Mouse (Mus musculus) gastrocnemius, adult 18-20 months (tissue): ENCODE data around the gene Snph. TPM values are rescaled to one million over a fixed set of nuclear protein-coding genes. Genes with fewer than 3 reads are reported as not detected.
A peak's percentile ranks its signal among the peaks of the same experiment; 100 is the strongest.
"Not testable (repeated sequence)": the region's sequence is repeated elsewhere in the genome, so short reads cannot be mapped to it uniquely, and the experiment has no call there.

Experiments used
- DNase-seq: peaks from one replicate; pipeline ENCODE4 v3.0.0; 2021; ENCODE audit warnings: low spot score
- long read RNA-seq, 2 experiments: library from polyadenylated mRNA; stranded (forward); transcript quantifications; one replicate each; pipeline ENCODE4 v2.0.0; 2021
- total RNA-seq, 2 experiments: library from RNA; stranded (reverse); gene quantifications; 2 replicates each; pipeline ENCODE4 v1.2.3; 2021

Gene Snph
- 10 to 100 TPM; 30.7 to 33.2 TPM for total RNA-seq
- long read RNA-seq, experiment 1, full-length matches to known transcripts, result 9 of 39 reads
- long read RNA-seq, experiment 1, partial matches to known transcripts, result 2 of 39 reads
- long read RNA-seq, experiment 1, other reads (novel, unspliced or antisense), result 28 of 39 reads
- long read RNA-seq, experiment 2, full-length matches to known transcripts, result 2 of 13 reads
- long read RNA-seq, experiment 2, partial matches to known transcripts, result 0 of 13 reads
- long read RNA-seq, experiment 2, other reads (novel, unspliced or antisense), result 11 of 13 reads

- peak; percentile 59 for DNase-seq
Measured at GRCm38 (mm10) chr2:151632159-151632814, at the start of gene Snph. Gene Snph (minus strand): TSS chr2:151632593.

- DNase-seq, result no peak
Measured at GRCm38 (mm10) chr2:151676234-151676633, 43.8 kb upstream of the Snph start.

GRCm38 (mm10) chr2:151670968-151671329, 38.6 kb upstream of the Snph start:
- no peak for DNase-seq

GRCm38 (mm10) chr2:151670026-151670967, 37.9 kb upstream of the Snph start:
- no peak for DNase-seq

GRCm38 (mm10) chr2:151668433-151668832, 36.0 kb upstream of the Snph start, which contains the start of gene Rad21l:
Gene Rad21l (minus strand): TSS chr2:151668533.
- no peak for DNase-seq

- DNase-seq, result no peak
Measured at GRCm38 (mm10) chr2:151652053-151652452, 19.7 kb upstream of the Snph start.

- no peak for DNase-seq
Measured at GRCm38 (mm10) chr2:151636015-151636402, 3.6 kb upstream of the Snph start.

- DNase-seq, result no peak
Measured at GRCm38 (mm10) chr2:151635362-151636014, 3.1 kb upstream of the Snph start.

- DNase-seq, result no peak
Measured at GRCm38 (mm10) chr2:151634903-151635302, 2.5 kb upstream of the Snph start.

- DNase-seq, result no peak
Measured at GRCm38 (mm10) chr2:151632982-151633381, 589 bp upstream of the Snph start.

GRCm38 (mm10) chr2:151631406-151632158, 811 bp downstream of the Snph start:
- DNase-seq, result no peak

- no peak for DNase-seq
Measured at GRCm38 (mm10) chr2:151629310-151629709, 3.1 kb downstream of the Snph start.

GRCm38 (mm10) chr2:151628011-151628410, 4.4 kb downstream of the Snph start:
- DNase-seq, result no peak

GRCm38 (mm10) chr2:151626296-151626695, 6.1 kb downstream of the Snph start:
- no peak for DNase-seq

- DNase-seq, result no peak
Measured at GRCm38 (mm10) chr2:151623776-151624175, 8.6 kb downstream of the Snph start.

- peak; percentile 56 for DNase-seq
Measured at GRCm38 (mm10) chr2:151616551-151617329, 15.7 kb downstream of the Snph start.

GRCm38 (mm10) chr2:151615779-151616178, 16.6 kb downstream of the Snph start:
- not testable (repeated sequence) for DNase-seq

- no peak for DNase-seq
Measured at GRCm38 (mm10) chr2:151609974-151610373, 22.4 kb downstream of the Snph start.

- DNase-seq, result no peak
Measured at GRCm38 (mm10) chr2:151608435-151608834, 24.0 kb downstream of the Snph start.

- DNase-seq, result peak; percentile 66
Measured at GRCm38 (mm10) chr2:151605437-151605987, 26.9 kb downstream of the Snph start.
